Mouse (Mus musculus) heart, adult 2 months (tissue): ENCODE results near the gene Akna. TPM values are rescaled to one million over a fixed set of nuclear protein-coding genes. Genes with fewer than 3 reads are reported as not detected.
A peak's percentile ranks its signal among the peaks of the same experiment; 100 is the strongest.

Source experiments
- DNase-seq, 2 experiments: peaks; one replicate each; pipeline ENCODE4 v3.0.0; 2021
- H3K27ac ChIP-seq: fragments of 200-600 bp; 2 replicates; pipeline ENCODE4 v1.8.1; 2022
- H3K27me3 ChIP-seq: fragments of 200-500 bp; 2 replicates; pipeline ENCODE4 v1.6.1; 2012; ENCODE audit warnings: mild to moderate bottlenecking, low read length, inconsistent platforms, mixed read lengths; ENCODE audit not compliant: control insufficient read depth, insufficient read depth
- H3K36me3 ChIP-seq: fragments of 200-500 bp; 2 replicates; pipeline ENCODE4 v1.6.1; 2012; ENCODE audit warnings: low read length, inconsistent platforms; ENCODE audit not compliant: control insufficient read depth, insufficient read depth
- H3K4me1 ChIP-seq: fragments of 200-500 bp; 2 replicates; pipeline ENCODE4 v1.6.1; 2011; ENCODE audit warnings: low read length; ENCODE audit not compliant: control insufficient read depth, insufficient read depth
- H3K4me3 ChIP-seq: fragments of 200-600 bp; 2 replicates; pipeline ENCODE4 v1.8.1; 2022
- H3K79me2 ChIP-seq: fragments of 200-500 bp; replicated peaks from 2 replicates; pipeline ENCODE4 v1.6.1; 2012; ENCODE audit warnings: mild to moderate bottlenecking, inconsistent platforms, low read length, moderate library complexity, mixed read lengths; ENCODE audit not compliant: control insufficient read depth, insufficient read depth
- H3K9ac ChIP-seq: fragments of 200-500 bp; 2 replicates; pipeline ENCODE4 v1.6.1; 2012; ENCODE audit warnings: low read depth, mild to moderate bottlenecking, control low read depth, inconsistent platforms, low read length, mixed read lengths
- CTCF ChIP-seq: fragments of 200-600 bp; IDR thresholded peaks from 2 replicates; pipeline ENCODE4 v1.8.1; 2022; ENCODE audit warnings: antibody characterized with exemption, mild to moderate bottlenecking, moderate library complexity
- EP300 ChIP-seq: fragments of 200-500 bp; IDR thresholded peaks from 2 replicates; pipeline ENCODE4 v1.6.1; 2011; ENCODE audit warnings: low read depth, low read length, control low read depth; ENCODE audit not compliant: insufficient read depth
- POLR2A ChIP-seq: fragments of 200-500 bp; IDR thresholded peaks from 2 replicates; pipeline ENCODE4 v1.6.1; 2011; ENCODE audit warnings: mild to moderate bottlenecking, low read depth, low read length, control low read depth; ENCODE audit not compliant: insufficient read depth
- WGBS: fragments of 180-500 bp; shearing (Covaris S2); methylation state at CpG from one replicate; pipeline ENCODE4 v1.1.7; 2018; 5-methylcytosine and 5-hydroxymethylcytosine counted together
- intact Hi-C: fragments of 180-260 bp; cut with DNase I; formaldehyde crosslinking; loops from one replicate; pipeline ENCODE4 v1.15.1; 2025
- polyA plus RNA-seq: library from polyadenylated mRNA; depleted of rRNA; stranded (reverse); fragments of >200 nt; gene quantifications from 2 replicates; pipeline ENCODE4 v1.2.3, GENCODE M21; 2012
- total RNA-seq, 2 experiments: library from RNA; stranded (reverse); gene quantifications; 2 replicates each; pipeline ENCODE4 v1.2.3; 2021

Gene Akna
- total and polyA plus RNA-seq, 3 experiments: 3.5 to 4.8 (median 3.9) TPM

DNA sequence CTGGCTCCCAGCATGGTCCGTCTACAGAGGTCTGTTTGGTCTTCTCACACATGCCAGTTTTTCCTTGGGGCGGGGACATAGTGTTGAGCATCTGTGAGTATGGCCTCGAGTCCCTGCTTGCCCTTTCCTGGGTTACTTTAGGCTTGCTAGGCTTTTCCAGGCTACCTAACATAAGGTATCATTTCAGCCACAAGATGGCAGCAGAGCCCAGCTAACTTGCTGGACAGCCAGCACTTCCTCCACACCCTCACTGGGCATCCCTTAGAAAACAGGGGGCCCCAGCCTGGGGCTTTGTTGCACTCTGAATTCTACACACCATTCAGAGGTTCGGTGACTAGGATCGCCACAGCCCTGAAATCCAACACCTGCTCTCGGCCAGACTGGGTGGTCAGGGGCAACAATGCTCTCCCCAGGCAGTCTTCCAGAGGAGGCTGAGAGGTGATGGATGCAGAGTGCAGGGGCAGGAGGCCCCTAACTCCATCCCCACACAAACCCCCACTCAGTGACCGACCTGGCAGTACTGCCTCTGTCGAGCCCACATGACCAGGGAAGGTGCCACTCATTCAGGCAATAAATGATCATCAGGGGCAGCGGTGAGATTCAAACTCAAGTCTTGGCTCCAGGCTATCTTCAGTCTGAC is 14.3 kb upstream of the Akna start:
- H3K4me1 ChIP-seq: no peaks in the 10 kb centered on the region
- H3K79me2 ChIP-seq: no peaks in the 10 kb centered on the region
- H3K9ac ChIP-seq: no peak overlapping the region
- H3K36me3 ChIP-seq: no peaks in the 10 kb centered on the region
- no peak overlapping the region for H3K27ac ChIP-seq
- peak; percentile 69 to 76 for DNase-seq
- no peaks in the 10 kb centered on the region for H3K27me3 ChIP-seq
- intact Hi-C loops: loop anchor here (1.0 to 5.0 kb wide), 5 partner anchors 49 to 531 kb away; partner anchors contain the start of gene Atp6v1g1
- H3K4me3 ChIP-seq: no peak overlapping the region
- TF ChIP-seq EP300: peak; percentile 22; the same call in 1 of the 2 replicates
- TF ChIP-seq CTCF: peak; percentile 90
- no peak for TF ChIP-seq POLR2A
- 26% methylated on average over 9 of the region's 9 CpGs for WGBS

GRCm38 (mm10) chr4:63414951-63415350 is 11.8 kb upstream of the Akna start:
- intact Hi-C loops: loop anchor here (5.0 kb wide), 3 partner anchors 127 to 427 kb away; partner anchors contain the start of genes Atp6v1g1 and Tmem268
- H3K36me3 ChIP-seq: no peaks in the 10 kb centered on the region
- DNase-seq: no peak
- no peak overlapping the region for H3K4me3 ChIP-seq
- H3K79me2 ChIP-seq: no peaks in the 10 kb centered on the region
- TF ChIP-seq POLR2A (no peak), EP300 (no peak)
- H3K27ac ChIP-seq: no peak overlapping the region
- H3K4me1 ChIP-seq: peaks cover 2% of the 10 kb centered on the region; the same call in 1 of the 2 replicates
- H3K27me3 ChIP-seq: no peaks in the 10 kb centered on the region
- no peak overlapping the region for H3K9ac ChIP-seq
- 53% methylated on average over 5 of the region's 5 CpGs for WGBS

GRCm38 (mm10) chr4:63411222-63411621 is 8.1 kb upstream of the Akna start:
- no peaks in the 10 kb centered on the region for H3K79me2 ChIP-seq
- peaks cover 4% of the 10 kb centered on the region for H3K4me1 ChIP-seq
- 66% methylated on average over 5 of the region's 5 CpGs for WGBS
- no peak overlapping the region for H3K9ac ChIP-seq
- peak in 1 of 2 experiments; percentile 42 for DNase-seq
- intact Hi-C loops: loop anchor here (5.0 kb wide), 1 partner anchor 146 kb away; the partner anchor contains the start of gene Tmem268
- no peak overlapping the region for H3K4me3 ChIP-seq
- no peaks in the 10 kb centered on the region for H3K36me3 ChIP-seq
- no peak overlapping the region for H3K27ac ChIP-seq
- no peaks in the 10 kb centered on the region for H3K27me3 ChIP-seq
- TF ChIP-seq CTCF (no peak), POLR2A (no peak), EP300 (no peak)

- peak overlapping the region; percentile 60 for H3K27ac ChIP-seq
- WGBS: 3% methylated on average over 19 of the region's 19 CpGs
- TF ChIP-seq CTCF: no peak
- no peak for TF ChIP-seq POLR2A
- TF ChIP-seq EP300: no peak
- peak overlapping the region; percentile 71 for H3K4me3 ChIP-seq
- no peaks in the 10 kb centered on the region for H3K27me3 ChIP-seq
- intact Hi-C loops: loop anchor here (5.0 kb wide), 1 partner anchor 147 kb away; the partner anchor contains the start of gene Tmem268
- peak; percentile 93 to 95 for DNase-seq
- H3K4me1 ChIP-seq: peaks cover 4% of the 10 kb centered on the region
- peak overlapping the region; percentile 13 for H3K9ac ChIP-seq
- no peaks in the 10 kb centered on the region for H3K79me2 ChIP-seq
- no peaks in the 10 kb centered on the region for H3K36me3 ChIP-seq
Measured at GRCm38 (mm10) chr4:63410583-63410934, 7.4 kb upstream of the Akna start.

DNA sequence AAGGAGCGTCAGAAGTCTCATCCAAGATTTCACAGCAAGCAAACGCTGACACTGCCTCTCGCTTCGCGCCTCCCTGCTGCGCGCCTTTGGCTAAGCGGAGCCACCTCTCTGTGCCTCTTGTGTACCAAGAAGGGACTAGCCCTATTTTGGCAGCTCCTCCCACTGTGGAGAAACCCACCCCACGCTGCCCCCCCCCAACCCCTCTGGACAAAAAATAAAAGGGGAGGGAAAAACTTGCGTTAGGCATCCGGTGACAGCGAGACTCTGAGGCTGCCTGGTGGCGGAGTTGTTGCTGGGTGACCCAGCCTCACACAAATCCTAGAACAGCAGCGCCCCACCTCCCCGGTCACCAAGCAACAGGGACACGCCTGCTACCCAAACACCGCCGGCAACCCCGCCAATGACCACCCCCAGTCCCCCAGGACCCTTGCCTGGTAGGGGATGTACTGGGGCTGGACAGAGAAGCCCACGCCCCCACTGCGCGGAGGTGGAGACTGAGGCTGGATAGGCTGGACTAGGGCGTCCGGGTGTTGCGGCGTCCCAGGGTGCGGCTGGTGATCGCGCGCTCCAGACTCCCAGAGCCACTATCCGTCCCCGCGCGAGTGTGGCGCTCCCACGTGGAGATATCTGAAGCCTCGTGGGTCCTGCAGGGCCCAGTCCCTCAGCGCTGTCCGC is 6.9 kb upstream of the Akna start:
- under 1% methylated on average over 39 of the region's 39 CpGs for WGBS
- Histone ChIP-seq H3K4me1 (peaks cover 4% of the 10 kb centered on the region), H3K27ac (peak overlapping the region; percentile 60), H3K79me2 (no peaks in the 10 kb centered on the region), H3K36me3 (no peaks in the 10 kb centered on the region), H3K9ac (peak overlapping the region; percentile 49), H3K4me3 (peak overlapping the region; percentile 71), H3K27me3 (no peaks in the 10 kb centered on the region)
- peak; percentile 83 to 88 for DNase-seq
- intact Hi-C loops: loop anchor here (1.0 to 10.0 kb wide), 3 partner anchors 42 to 895 kb away; partner anchors contain the start of genes Alad and Tmem268
- TF ChIP-seq EP300: no peak
- TF ChIP-seq POLR2A: peak; percentile 57
